Mouse (Mus musculus): ENCODE results near the gene Mlf2.

GRCm38 (mm10) chr6:124953991-124954715 lies 23.0 kb downstream of the Mlf2 start:
- no peak for TF ChIP-seq SMC3 (IDR thresholded peaks at IDR 0.05; ENCODE audit: low read depth, low read length)
- TF ChIP-seq ZMIZ1 (IDR thresholded peaks at IDR 0.05; ENCODE audit: low read depth, low read length), result no peak
- no peak for TF ChIP-seq ELF1 (IDR thresholded peaks at IDR 0.05; ENCODE audit: low read depth, low read length)
- no peak for TF ChIP-seq EP300 (IDR thresholded peaks at IDR 0.05; ENCODE audit: low read length)
- TF ChIP-seq POLR2A (IDR thresholded peaks at IDR 0.05; ENCODE audit: low read depth, low read length), result no peak
- TF ChIP-seq CTCF (conservative IDR thresholded peaks at IDR 0.05 in 1 of 2, IDR thresholded peaks at IDR 0.05 in 1 of 2; ENCODE audit: low read depth in 2 of 2, low read length in 2 of 2), result no peak
- no peak for TF ChIP-seq NRF1 (IDR thresholded peaks at IDR 0.05; ENCODE audit: low read depth, low read length)
- no peak for TF ChIP-seq E2F4 (IDR thresholded peaks at IDR 0.05; ENCODE audit: insufficient replicate concordance, low read depth, low read length)
- no peak for TF ChIP-seq MAX (IDR thresholded peaks at IDR 0.05; ENCODE audit: low read length)
- no peak for TF ChIP-seq ZKSCAN1 (IDR thresholded peaks at IDR 0.05; ENCODE audit: borderline replicate concordance, low read depth, low read length)
- no peak for TF ChIP-seq RAD21 (IDR thresholded peaks at IDR 0.05; ENCODE audit: low read depth, low read length)

Measured in CH12.LX (cell line).